Mouse (Mus musculus): ENCODE measurements at regions not wholly inside any gene's neighbourhood (a gene's known extent, or its start where the extent isn't known, plus 50 kb on each side); places are given as distances from the start of the nearest gene placed in this dataset.

DNA sequence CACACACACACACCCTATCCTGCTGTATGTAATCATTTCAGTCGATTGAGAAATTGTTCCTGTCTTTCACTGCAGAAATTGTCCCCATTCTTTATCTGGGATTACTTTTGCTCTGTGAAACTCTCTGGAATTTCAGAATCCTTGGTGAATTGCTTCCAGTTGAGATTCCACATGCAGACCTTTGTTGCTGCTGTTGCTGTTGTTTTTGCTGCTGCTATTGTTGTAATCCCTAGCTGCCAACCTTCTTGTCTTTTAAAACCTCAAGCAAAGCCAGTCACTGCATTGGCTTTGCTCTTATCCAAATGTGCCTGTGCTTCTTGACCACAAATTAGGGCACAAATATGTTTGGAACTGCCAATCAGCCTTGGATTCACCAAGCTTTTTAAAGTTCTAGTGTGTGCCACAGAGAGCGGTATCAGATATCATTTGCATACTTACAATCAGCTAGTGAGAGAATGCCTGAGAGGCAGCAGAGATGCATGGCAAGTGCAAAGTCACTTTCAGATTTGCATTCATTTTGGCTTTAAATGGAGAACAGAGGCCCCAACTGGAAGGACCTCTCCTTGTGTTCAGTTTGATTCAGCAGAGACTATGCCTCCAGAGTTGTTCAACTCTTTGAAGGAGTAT lies 1187.0 kb upstream of the Map3k7 start:
- no peak for DNase-seq

DNA sequence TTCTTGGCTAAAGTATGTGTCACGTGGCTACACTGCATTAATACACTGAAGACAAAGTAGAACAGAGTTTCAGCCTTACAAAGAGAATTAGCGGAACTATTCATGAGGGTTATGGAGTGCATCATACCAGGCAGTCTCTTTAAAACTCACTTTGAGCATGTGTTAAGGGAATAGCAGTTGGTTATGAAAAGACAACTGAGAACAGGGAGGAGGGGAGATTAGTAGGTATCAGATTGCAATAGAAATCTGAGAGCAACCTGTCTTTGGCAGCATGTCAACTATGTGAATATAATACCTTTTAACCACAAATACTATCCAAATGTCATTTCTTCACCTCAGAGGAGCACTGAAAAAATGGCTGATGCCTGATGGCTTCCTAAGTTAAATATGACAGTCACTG lies 1182.2 kb upstream of the Map3k7 start:
- DNase-seq = no peak

DNA sequence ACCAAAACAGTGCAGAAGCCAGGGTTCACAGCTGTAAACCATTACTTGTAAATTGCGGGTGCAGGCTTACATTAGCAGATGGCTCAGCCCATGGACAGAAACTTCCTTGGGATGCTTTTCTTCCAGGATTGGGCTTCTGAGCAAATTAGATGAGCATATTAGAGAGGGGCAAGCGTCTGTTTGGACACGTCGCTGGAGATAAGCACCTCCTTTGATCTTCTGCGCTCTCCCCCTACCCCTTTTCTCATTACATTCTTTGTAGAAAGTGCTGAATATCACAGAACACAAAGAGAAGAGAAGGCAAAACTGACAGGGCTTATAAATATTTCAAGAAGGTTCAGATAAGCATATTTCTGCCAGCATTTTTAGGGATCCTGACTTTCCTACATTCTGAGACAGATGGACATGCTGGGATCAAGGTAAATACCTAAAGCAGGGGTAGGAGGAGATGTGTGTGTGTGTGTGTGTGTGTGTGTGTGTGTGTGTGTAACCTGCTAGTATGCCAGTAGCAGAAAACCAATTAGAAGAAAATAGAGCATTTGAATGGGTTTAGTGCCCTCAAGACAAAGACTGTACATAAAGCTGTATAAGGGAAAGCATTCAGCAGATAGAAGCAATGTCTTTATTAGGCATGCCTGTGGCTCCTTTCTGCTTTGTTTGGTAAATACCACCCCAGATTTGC lies 1173.8 kb upstream of the Map3k7 start:
- DNase-seq = no peak

DNA sequence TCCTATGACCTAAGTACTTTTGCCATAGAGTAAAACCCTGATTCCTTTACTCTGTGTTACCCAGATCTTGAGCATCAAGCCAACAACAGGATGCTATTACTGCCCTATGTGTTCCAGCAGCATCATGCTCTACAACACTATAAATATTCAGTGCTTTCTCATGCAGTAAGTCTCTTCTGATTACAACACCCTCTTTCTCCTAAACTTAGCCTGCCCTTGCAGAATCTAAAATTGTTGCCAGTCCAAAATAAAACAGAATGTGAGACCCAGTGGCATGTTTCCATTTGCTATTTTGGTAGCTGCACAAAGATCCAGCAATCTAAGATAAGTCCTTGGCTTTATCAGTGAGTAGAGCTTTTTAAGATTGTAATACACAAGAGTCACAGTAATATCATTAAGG lies 1154.1 kb upstream of the Map3k7 start:
- DNase-seq = no peak

DNA sequence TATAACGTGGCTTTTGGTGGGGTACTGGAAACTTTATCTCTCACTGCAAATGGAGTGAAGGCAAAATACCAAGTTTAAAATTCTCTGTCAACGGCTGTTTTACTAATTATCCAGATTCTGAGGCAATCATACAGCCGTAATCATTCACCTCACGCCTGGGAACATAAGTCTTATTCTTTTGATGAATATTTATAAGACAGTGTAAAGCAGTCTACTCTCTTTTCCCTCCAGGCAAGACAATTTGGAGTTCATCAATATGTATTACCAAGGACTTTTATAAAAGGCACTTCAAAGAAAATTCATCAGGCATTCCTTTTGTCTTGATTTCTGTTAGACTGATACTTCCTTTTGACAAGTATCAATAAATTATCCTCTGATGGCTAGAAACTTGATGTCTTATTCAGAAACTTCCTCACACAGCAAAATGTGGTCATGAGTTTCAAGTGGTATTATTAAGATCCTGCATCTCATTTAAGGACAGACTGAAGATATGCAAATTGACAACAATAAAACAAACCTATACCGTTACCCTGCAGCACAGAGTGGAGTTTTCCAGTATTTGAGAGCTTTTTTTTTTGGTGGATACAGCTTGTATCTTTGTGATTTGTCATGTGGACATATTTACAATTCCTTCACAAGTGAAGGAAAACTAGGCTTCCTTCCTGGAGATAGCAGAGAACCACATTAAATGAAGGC lies 1108.4 kb upstream of the Map3k7 start:
- no peak for DNase-seq

DNA sequence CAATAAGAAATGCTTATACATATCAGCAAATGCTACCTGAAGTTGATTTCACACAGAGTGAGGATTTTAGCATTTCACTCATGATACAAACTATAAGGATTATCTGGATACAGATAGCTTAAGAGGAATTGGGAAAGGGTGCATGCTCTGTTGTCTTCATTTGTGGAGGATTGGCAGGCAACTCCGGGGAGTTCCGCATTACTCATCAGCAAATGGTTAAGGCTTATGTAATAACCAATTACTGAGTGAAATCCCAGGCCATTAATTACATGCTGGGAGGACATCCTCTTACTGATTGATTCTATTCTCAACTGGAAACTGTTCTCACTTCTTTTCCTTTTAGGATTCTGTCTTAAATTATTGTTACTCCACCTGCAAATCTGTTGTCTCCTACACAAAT lies 1058.9 kb upstream of the Map3k7 start:
- no peak for DNase-seq

DNA sequence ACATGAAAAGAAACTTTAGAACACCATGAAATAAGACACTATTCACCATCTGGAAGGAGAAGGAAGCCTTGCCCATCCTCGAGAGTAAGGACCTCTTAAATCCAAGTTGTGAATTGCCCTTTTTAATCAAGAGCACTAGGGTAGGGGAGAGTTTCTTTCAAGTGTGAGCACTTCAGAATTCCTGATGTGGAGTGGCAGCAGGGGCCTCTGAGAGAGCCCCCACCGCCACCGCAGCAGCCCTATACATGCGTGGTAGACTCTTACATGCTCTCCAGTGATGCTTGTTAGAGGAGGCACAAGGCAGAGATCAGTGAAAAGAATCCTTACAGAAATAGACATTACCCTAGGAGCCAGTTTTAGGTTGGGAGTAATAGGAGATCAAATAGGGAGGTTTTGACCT lies 1041.0 kb upstream of the Map3k7 start:
- DNase-seq = no peak

DNA sequence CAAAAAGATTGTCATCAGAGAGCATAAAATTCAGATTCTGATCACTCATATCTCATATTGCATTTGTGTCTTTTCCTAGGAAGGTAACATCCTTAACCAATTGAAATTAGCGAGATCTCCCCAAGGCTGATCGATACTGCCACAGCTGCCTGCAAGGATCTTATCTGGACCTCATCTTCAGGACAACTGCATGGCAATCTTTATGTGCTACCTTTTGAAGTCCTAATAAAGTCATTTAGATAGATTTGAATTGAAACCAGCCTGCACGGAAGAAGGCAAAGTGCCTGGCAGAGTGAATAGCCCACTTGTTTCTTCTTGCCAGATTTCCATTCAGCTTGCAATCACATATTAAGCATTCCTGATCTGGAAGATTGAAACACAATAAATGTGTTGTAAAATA lies 1031.5 kb upstream of the Map3k7 start:
- DNase-seq = no peak

DNA sequence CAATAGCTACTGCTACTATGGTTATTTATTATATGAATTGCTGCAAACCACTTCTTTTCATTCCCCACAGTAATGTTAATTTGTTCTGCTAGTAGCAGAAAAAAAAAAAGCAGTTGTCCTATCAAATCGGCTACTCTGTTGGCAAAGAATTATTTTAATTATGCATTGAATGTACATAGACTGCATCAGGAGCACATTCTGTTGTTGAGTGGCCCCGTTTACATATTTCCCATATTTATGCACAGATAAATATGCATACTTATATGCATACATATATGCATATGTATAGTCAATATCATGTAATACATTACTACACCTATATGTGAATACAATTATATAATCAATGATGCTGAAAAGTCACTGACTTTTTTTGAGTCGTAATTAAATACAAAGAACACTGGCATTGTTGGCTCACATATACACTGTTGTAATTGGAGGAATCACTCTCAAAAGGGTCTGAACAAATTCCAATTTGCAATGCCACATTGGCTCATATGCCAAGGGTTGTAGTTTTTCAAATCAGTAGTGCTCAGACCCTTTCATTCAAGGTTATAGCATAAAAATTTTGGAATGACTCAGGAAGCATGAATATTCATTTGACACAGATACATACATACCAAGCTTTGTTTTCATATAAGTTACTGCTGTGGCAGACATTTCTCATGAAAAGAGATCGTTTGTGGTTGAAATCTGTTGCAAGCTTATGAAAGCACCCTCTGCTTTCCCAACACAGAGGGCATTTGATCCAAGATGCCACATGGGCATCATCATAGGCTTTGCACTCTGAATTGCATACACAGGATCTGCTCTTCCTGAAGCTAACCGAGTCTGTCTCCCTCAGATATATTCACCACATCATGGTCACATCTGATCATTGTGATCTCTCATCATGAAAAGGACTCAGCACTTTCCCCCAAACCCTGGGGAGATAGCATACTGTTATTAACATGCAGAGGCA lies 1030.6 kb upstream of the Map3k7 start:
- DNase-seq = no peak

DNA sequence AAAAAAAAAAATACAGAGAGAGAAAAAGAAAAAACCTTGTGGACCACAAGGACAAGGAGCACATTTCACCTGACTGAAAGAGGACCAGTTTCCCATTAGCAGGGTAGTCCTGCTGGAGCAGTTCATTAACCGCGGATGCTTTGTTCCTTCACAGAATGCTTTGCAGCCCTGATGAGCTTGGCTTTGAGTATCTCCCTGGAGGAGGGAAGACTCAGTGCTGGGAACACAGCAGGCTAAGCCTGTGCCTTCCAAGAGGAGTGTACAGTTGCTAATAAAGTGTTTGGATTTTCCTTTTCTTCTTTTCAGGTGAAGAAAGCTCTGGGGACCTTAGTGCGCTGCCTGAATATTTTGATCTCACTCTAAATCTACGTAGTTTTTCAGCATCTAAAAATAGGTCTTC lies 980.3 kb upstream of the Map3k7 start:
- no peak for DNase-seq

DNA sequence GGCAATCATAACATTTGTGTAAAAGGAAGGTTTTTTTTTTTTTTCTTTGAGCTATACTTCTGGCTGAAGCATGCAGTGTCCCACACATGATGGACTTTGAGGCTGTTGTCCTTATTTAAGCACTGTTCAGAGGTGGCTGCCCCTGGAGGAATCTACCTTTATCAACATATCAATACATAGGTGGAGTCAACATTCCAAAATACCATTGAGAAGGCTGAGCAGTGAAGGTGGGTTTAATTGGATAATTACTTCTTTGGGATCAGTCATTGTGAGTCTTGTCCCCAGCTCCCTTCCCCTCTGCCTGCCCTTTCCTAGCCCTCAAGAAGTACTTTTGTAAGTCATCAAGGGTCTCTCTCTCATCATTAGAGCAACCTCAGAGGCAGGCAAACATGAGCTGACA lies 951.9 kb upstream of the Map3k7 start:
- DNase-seq = no peak

DNA sequence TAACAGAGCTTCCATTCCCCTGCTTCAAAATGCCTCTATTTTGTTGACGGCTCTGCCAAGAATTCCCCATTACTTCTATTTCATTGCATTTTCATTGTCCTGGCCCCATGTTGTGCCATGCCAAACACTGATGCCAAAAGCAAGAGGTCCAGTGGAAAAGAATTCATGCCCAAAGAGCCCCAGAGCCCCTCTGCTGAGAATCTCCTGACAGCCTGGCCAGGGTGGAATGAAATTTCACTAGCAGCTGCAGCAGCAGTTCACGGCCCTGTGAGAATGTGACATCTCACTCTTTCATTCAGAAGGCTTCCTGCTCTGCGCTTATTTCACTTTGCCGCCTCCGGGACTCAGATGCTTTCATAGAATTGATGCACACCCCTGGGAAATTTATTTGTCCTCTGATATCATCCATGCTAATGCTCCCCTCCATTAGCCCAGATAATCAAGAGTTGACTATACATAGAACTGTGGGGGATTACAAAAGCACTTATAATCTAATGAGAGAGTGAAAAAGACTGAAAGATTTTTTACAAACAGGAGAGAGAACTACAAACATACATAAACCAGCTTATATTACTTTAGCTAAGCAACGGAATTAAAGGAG lies 911.7 kb upstream of the Map3k7 start:
- no peak for DNase-seq

DNA sequence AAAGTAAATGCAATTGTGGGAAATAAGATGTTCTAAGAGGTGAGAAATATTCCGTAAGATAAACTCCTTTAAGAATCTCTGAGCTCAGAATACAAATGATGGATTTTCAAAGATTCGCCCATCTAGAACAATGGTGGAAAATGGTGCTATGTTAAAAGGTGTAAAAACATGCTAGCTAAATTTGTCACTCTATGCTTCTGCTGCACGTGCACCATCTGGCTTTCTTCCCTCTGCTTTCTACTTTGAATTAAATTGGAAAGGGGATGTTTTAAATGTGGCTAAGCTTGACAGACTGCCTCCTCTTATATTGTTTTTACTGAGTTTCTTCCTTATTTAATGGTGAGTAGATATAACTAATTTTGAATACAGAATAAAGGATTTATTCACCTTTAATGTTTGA lies 887.7 kb upstream of the Map3k7 start:
- DNase-seq = no peak

DNA sequence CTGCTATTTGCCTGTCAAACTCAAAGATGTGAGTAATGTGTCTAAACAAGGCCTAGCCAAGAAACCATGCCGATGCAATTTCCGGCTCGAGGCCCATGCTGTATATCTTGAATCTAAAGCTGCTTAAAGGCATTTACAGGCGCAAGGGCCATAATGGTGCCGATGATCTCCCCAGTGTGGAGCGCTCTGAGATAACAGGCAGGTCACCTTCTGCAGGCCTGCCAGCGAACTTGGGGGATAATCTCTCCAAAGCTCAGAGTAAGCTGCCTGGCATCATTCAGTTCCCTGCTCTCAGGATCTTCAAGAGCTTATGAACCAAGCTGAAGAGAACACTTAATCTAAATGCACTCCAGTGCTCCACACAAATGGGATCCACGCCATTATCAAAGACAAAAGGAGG lies 842.3 kb upstream of the Map3k7 start:
- DNase-seq = no peak

DNA sequence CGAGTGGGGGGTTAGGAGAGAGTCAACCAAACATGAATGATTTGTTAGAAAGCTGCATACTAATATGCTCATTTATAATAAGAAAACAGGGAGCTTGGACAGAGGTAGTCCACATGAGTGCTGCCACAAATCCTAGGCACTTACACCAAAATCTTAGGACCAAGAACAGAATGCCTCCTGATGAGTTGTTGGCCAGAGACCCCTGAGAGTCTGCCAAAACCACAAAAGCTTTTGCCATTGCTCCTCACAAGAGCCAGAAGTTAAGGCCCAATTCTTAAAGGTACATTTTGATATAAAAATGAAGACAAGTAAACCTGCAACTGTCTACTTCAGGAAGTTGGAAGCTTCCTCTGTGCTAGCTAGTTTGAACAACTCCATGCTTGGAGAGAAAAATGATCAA lies 820.7 kb upstream of the Map3k7 start:
- DNase-seq = no peak

DNA sequence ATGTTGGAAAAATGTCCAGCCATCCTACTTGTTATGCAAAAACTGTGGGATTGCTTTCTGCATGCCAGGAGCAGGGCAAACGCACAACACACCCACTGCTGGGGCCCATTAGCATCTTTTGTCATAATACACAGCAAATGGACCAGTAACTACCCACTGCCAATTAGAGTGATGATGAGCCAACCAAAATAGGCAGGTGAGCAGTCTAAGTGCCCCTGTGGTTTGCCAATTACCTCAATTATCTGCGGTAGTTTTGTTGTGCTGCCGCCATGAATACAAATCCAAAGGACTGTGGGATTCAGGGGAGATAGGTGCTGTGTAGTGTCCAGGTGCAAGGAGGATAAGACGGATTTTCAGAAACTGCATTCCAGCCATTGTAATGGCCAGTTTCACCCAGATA lies 796.5 kb upstream of the Map3k7 start:
- no peak for DNase-seq

DNA sequence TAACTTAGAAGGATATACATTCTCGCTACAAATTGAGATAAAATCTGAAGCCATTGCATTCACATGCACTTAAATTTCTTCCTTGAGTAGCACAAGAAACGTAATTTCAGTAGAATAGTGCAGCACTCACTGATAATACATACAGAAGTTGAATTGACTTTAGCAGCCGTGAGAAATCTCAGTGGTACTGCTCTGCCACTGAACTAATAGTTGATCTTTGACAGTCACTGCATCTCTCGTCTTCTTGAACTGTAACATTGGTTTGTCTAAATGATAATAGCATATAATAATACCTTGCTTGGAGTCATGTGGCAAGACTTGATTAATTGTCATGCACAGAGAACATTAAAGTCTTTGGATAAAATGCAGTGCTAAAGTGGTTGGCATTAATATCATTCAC lies 795.5 kb upstream of the Map3k7 start:
- no peak for DNase-seq

DNA sequence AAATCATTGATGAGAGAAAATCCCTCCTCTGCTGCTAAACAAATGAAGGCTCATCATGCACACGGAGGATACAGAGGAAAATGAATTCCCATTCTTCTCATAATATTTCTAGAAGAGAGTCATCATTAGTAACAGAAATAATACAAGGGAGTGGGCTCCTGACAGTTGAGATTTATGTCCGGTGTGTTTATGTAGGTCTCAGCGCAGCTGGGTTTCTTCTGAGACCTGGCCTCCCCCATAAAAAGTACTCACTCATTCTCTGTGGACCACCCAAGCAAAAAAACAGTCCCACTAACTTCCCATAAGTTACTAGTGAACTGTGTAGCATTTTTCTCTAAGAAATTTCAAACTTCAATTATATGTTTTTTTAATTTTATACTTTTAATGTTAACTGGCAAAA lies 792.7 kb upstream of the Map3k7 start:
- DNase-seq = no peak

DNA sequence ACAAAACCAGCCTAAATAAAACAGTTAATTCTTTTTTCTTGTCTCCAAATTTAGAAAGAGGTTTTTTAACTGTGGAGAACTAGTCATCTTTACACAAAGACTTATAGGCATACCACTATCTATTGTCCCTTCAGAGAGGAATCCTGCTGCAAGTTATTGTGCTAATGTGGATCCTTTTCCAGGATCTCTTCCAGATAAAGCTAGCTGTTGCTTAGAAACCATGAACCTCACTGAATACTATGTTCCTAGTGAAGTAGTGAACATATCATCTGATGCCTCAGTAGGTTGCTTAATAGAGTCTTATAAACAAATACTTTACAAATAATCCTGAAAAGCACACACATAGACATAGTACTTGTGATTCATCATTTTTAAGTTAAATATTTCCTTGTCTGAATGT lies 766.0 kb upstream of the Map3k7 start:
- no peak for DNase-seq

DNA sequence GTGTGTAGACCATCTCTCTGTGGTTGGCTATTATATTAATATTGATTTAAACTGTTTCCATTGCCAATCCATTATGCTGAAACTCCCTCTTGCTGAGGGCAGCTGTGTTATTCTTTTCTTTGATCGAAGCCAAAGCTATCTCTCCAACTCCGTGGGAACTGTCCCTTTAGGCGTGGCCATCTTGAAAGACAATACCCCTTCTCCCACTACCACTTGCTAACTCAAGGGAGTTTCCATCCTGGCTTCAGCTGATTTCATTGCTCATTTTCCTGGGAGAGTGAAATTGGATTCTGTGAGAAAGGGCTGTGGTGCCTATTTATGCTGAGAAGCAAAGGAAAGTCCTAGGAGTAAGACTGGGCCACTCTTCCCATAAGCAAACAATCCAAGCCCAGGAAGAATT lies 760.6 kb upstream of the Map3k7 start:
- DNase-seq = no peak

DNA sequence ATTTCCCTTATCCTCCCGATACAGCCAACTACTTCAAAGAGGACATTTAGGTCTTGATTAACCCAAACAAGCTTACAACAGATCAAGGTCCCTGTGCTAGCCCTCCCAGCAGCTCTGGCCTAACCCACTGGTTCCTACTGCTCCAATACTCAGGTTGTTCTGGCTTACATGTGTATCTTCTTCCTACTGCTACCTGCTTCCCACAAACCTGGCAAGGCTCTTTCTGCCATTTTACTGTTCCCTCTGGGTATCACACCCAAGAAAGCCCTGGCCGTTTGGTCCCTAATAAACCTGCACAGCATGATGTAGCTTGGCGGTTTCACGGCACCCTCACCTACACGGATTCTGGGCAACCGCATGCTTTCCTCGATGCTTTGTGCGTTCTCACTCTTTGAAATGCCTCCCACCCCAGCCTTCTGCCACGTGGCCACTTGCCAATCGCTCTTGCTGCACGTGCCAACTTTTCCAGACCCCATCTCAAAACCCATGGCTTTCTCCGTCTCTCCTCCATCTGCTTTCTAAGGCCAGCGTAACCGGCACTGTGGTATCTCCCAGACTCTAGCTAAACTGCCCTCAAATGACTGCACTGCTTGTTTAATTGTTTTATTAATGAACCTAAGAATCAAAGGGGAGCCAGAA lies 758.4 kb upstream of the Map3k7 start:
- no peak for DNase-seq

DNA sequence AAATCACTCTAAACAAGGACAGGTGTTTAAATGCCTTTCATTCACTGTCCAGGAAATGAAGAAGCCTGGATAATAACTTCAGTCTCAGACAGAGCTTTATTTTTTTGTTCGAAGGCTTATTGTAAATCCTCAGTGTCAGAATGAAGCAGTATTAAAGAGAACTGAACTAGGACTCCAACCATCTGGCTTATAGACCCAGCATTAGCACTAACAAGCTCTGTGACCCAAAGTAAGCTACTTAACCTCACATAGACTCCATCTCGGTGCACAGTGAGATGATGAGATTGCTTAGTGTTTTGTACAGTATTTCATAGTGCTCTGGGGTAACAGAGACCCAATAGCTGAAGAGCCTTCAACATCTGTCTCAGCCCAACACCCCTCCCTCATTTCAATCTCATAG lies 738.2 kb upstream of the Map3k7 start:
- no peak for DNase-seq

All from kidney, postnatal 10 days (tissue).